Comparison of ENCODE assay signal across 15 mouse cellular contexts in the genomic region with DNA sequence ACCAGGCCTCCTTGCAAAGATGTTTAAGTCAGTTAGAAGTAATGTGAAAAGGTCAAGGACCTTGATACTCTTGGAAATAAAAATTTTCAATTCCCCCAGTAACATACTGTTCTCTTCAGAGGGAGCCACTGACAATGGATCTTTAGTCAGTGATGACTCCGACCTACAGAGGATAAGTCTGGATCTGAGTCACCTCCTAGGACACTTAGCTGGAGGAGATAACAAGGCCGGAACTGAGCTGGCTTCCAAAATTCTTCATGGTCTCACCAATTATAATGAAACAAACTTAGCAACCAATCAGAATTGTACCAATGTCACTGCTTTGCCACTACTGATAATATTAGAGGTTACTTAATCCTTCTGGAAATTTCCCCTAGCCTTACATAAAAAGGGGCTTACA.
"Had no signal": no experiment of that assay in that cellular context is flagged by ENCODE, and none has a peak within 500 bp of the region (broad histone marks: within the 10 kb centered on the region; RNA-seq: fewer than 3 reads in every experiment).

No protein-coding gene starts in this region.

- H3K9ac ChIP-seq: neural tube, embryonic 15.5 days; stomach, embryonic 15.5 days had no signal

- DNase-seq: retina, postnatal 1 day; right cerebral cortex, adult 18-20 months; right cerebral cortex, postnatal 14 days; right cerebral cortex, postnatal 25 days; right cerebral cortex, postnatal 4 days; spleen, adult 18-20 months; thymus, adult 18-20 months; thymus, adult 2 months; thymus, postnatal 14 days; thymus, postnatal 25 days; thymus, postnatal 36 days; thymus, postnatal 4 days had no signal

- H3K27ac ChIP-seq: neural tube, embryonic 15.5 days; stomach, embryonic 15.5 days; stomach, postnatal 0 days had no signal

- H3K4me3 ChIP-seq: neural tube, embryonic 15.5 days; stomach, embryonic 15.5 days had no signal

- H3K36me3 ChIP-seq: neural tube, embryonic 15.5 days; stomach, embryonic 15.5 days had no signal

- H3K27me3 ChIP-seq: neural tube, embryonic 15.5 days; stomach, embryonic 15.5 days had no signal
